Mouse (Mus musculus) adrenal gland, postnatal 14 days (tissue): ENCODE data around the gene Zfp128. TPM values are rescaled to one million over a fixed set of nuclear protein-coding genes. Genes with fewer than 3 reads are reported as not detected.
"Not testable (repeated sequence)": the region's sequence is repeated elsewhere in the genome, so short reads cannot be mapped to it uniquely, and the experiment has no call there.

Source experiments
- DNase-seq: peaks from one replicate; pipeline ENCODE4 v3.0.0; 2021; ENCODE audit warnings: mixed read lengths
- total RNA-seq: library from RNA; stranded (reverse); gene quantifications from 2 replicates; pipeline ENCODE4 v1.2.3, GENCODE M21; 2021

The Zfp128 gene
- total RNA-seq, 1 experiment from 2014 or later, result 3.7 TPM

DNA sequence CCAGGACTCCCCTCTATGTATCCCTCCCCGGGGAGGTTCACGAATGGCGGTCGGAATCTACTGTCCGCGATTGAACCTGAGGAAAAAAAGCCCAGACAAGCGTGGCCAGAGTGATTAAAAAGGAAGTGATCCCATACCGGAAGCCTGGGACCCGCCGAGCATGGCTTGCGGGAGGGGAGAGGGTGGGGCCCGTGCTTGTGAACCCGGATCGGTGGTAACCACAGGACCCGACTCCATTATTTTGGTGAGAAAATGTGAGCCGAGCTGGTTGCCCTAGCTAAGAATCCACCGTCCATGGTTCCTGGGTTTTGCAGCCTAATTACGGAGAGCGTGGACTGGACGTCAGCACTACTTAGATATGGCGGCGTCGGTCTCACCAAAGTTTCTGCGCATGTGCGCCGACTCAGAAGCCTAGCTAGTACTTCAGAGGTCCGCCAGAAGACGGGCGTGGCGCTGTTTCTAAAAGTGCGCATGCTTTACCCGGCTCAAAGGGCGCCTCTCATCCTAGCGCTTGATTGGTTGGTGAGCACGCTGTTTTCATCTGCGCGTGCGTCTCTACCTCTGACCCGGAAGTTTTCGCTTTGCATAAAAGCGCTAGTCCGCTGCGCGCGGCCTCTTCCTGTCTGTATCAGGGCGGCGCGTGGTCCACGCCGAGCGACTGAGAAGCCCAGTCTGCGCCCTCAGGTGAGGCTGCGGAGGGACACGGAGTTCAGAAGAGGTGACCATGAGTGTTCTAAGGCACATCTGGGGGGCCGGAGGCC lies 40.9 kb downstream of the Zfp128 start, which contains the start of gene Rps5:
Gene Rps5 (plus strand): TSS at position 586 of the 761 bp plus-strand sequence.
- DNase-seq, result peak; percentile 98

GRCm38 (mm10) chr7:12922729-12923128 lies 41.8 kb downstream of the Zfp128 start:
- no peak for DNase-seq

DNA sequence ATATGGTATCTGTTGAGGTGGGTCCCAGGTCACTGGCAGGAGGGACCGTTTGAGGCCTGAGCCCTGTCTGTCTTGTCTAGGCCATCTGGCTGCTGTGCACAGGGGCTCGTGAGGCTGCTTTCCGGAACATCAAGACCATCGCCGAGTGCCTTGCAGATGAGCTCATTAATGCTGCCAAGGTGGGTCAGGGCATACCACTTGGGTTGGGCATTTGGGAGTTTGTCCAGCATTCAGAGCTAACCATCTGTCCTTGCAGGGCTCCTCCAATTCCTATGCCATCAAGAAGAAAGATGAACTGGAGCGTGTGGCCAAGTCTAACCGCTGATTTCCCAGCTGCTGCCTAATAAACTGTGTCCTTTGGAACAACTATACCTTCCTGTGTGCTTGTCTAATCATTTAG lies 45.3 kb downstream of the Zfp128 start:
- no peak for DNase-seq

- DNase-seq, result no peak
Observed at GRCm38 (mm10) chr7:12927191-12927680, 46.3 kb downstream of the Zfp128 start, which contains the start of gene Rnf225. Gene Rnf225, plus strand, starts transcription at chr7:12927416.

- DNase-seq, result peak; percentile 45
Observed at GRCm38 (mm10) chr7:12927693-12928589, 47.0 kb downstream of the Zfp128 start.

DNA sequence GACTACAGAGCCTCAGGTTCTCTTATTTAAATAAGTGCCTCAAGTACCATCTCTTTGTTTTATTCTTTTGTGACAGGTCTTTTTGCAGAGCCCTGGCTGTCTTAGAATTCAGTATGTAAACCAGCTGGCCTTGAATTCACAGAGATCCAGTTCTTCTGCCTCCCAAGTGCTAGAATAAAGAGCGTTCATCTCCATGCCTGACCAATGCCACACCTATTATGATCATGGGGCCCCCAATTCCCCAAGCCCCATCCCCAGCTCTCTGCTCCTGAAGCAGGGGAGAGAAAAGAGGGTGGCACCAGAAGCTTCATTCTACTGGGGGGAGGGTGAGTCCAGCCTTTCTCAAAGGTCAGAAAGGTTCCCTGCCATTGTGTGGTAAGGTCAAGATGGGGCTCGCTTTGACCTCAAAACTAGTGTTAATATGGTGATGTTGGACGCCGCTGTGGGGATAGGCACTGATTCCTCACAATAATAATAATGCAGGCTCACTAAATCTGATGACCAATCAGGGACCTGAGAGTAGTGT lies 52.7 kb downstream of the Zfp128 start:
- DNase-seq, result no peak

- DNase-seq, result no peak
Observed at GRCm38 (mm10) chr7:12934808-12935207, 53.8 kb downstream of the Zfp128 start.

DNA sequence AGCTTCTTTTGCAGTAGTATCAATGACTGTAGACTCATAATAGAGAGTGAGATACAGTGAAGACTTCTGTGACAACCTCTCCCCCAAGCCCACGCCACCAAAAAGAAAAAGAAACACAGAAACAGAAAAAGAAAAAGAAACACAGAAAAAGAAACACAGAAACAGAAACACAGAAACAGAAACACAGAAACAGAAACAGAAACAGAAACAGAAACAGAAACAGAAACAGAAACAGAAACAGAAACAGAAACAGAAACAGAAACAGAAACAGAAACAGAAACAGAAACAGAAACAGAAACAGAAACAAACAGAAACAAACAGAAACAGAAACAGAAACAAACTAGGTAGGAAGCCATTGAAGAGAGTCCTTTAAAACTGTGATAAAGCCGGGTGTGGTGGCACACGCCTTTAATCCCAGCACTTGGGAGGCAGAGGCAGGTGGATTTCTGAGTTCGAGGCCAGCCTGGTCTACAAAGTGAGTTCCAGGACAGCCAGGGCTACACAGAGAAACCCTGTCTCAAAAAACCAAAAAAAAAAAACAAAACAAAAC lies 56.4 kb downstream of the Zfp128 start:
- DNase-seq, result not testable (repeated sequence)

GRCm38 (mm10) chr7:12940599-12940998 lies 59.6 kb downstream of the Zfp128 start:
- DNase-seq, result no peak

Other genes starting within 250 kb of the Zfp128 start
- gene Vmn2r54, start 240.9 kb upstream of the Zfp128 start, total RNA-seq, result not detected in 2 replicates
- not detected in 2 replicates for gene Vmn2r55, start 196.2 kb upstream of the Zfp128 start, total RNA-seq
- not detected in 2 replicates for gene Vmn2r56, start 146.2 kb upstream of the Zfp128 start, total RNA-seq
- gene Zscan18, start 77.5 kb upstream of the Zfp128 start, total RNA-seq, result 2.8 and 3.7 TPM in 2 replicates
- gene Zfp329, start 62.3 kb upstream of the Zfp128 start, total RNA-seq, result 9.0 and 11.8 TPM in 2 replicates
- 22.8 and 23.2 TPM in 2 replicates for gene Zfp110, start 46.4 kb upstream of the Zfp128 start, total RNA-seq
- 11.0 and 12.5 TPM in 2 replicates for gene Zscan22, start 16.6 kb downstream of the Zfp128 start, total RNA-seq
- 842 and 996 TPM in 2 replicates for gene Rps5, start 41.1 kb downstream of the Zfp128 start, total RNA-seq
- 0.41 and 0.52 TPM in 2 replicates for gene Rnf225, start 46.2 kb downstream of the Zfp128 start, total RNA-seq
- gene Zfp324, start 84.7 kb downstream of the Zfp128 start, total RNA-seq, result 8.0 and 9.5 TPM in 2 replicates
- 6.0 and 7.2 TPM in 2 replicates for gene Zfp446, start 96.7 kb downstream of the Zfp128 start, total RNA-seq
- 2.6 and 51.1 TPM in 2 replicates for gene Slc27a5, start 117.0 kb downstream of the Zfp128 start, total RNA-seq
- gene Trim28, start 117.9 kb downstream of the Zfp128 start, total RNA-seq, result 247 and 252 TPM in 2 replicates
- gene Zbtb45, start 128.9 kb downstream of the Zfp128 start, total RNA-seq, result 12.8 and 13.2 TPM in 2 replicates
- gene Chmp2a, start 153.6 kb downstream of the Zfp128 start, total RNA-seq, result 173 and 179 TPM in 2 replicates
- 191 and 201 TPM in 2 replicates for gene Ube2m, start 157.1 kb downstream of the Zfp128 start, total RNA-seq
- gene Mzf1, start 173.6 kb downstream of the Zfp128 start, total RNA-seq, result 2.6 and 3.4 TPM in 2 replicates
- gene Vmn1r85, start 214.0 kb downstream of the Zfp128 start, total RNA-seq, result not detected in 2 replicates
- not detected in 2 replicates for gene Vmn1r86, start 238.7 kb downstream of the Zfp128 start, total RNA-seq